Mouse (Mus musculus) layer of hippocampus, adult 11-12 months (tissue): ENCODE measurements at regions not wholly inside any gene's neighbourhood (a gene's known extent, or its start where the extent isn't known, plus 50 kb on each side); places are given as distances from the start of the nearest gene placed in this dataset.

ENCODE experiments used
- DNase-seq: peaks from one replicate; pipeline ENCODE4 v3.0.0; 2022; ENCODE audit warnings: low spot score

DNA sequence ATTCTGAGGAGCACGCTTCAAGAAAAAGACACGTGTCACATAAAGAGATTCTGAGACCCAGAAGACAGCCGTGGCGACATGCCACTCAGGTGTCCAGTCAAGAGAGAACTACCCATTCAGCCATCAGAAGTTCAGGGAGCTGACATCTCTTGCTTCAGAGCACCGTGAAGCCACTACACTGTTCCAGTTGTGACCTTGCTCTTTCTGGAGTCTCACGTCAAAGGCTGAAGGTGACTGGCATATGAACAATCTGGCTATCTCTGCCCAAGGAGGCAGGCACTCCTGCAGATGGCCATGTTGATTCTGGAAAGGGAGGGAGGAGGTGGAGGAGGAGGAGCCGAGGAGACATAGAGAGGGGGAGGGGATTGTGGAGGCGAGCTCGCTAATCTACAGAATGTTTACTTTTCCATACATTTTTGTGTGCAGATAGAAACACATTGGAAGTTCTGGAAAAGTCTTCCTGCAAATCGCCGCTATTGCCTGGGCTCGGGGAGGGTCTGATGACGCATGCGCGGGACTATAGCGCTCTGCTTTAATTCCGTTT is 116.3 kb upstream of the Ctnnb1 start:
- DNase-seq: no peak

DNA sequence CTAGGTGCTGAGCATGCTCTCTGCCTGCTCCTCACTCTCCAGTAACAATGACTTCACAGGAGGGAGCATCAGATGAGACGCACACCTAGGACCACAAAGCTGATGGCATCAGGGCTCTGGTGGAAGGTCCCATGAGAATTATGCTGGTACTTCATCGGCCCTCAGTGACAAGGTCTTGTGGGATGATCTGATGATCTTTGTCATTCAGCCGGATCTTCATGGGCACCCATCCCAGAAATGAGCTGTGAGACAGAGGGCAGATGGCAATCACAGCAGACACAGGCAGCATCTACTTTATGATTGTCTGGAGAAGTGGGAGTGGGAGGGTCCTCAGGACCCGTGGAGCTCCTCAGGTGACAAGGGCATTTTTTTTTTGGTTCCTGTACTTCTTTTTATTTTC is 114.7 kb upstream of the Ctnnb1 start:
- no peak for DNase-seq

DNA sequence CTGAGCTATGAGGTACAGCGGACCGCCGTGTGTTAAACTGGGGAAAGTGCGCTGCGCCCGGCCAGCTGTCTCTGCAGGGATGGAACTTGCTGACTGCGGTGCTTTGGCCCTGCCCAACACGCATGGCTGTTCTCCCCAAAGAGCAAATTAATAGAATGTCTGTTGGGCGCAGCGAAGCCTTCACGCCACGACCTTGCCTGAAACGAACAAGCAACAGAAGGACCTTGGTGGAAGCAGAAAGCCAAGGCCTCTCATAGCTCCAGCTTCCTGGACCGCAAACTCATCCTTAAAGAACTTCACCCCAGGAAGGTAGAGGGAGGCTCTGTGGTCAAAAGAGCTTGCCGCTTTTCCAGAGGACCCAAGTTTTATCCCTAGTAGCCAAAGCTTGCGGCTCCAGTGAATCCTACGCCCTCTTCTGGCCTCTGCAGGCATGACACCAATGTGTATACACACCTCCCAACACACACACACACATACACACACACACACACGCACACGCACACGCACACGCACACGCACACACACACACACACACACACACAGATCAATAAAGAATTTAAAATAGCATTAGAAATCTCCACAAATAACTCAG is 110.2 kb upstream of the Ctnnb1 start:
- DNase-seq: no peak

DNA sequence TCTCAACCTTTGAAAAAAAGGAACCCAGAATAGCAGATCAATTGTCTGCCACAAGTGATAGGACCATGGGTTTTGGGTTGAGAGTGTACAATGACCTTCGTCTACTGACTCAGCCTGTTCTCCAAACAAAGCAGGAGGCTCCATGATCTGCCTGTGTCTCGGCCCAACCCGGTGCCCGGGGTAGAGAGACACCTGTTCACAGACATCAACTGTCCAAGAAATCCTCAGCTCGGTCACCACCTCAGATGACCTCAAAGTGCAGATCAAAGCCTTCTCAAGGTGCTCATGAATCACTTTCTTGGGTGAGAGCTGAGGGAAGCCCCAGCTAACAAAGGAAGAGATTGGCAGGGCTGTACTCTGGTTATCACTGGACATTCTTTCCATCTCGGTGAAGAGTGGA is 108.1 kb upstream of the Ctnnb1 start:
- no peak for DNase-seq

DNA sequence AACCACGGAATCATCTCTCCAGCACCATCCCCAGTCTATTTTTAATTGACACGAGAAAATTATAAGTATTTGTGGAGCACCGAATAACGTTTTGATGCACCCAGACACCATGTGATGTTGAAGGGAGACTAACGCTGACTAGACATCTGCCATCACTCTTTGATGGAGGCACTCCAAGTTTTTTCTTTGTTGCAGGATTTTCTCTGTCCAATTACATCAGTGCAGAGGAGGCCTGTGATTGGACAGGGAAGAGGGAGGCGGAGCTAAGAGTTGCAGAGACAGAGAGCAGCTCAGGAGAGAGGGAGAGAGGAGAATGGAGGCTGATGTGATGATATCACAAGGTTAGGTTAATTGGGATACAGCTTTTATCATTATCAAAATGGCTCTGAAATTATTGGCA is 105.6 kb upstream of the Ctnnb1 start:
- DNase-seq: peak; percentile 66

DNA sequence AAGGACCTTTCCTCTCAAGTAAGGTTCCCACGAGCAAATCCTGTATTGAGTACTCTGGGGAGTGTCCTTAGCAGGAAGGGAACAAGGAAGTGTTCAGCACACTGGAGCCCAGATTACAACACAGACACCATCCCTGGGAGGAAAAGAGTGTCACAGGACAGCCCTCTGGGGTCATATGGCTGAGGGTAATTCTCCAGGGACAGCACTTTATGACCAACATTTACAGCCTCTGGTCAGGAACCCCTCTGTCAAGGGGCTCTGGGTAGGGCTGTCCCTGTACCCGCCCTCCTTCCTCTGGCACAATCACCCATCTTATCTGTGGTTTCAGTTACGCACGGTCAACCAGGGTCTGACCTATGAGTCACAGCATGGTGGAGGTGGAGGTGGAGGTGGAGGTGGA is 102.8 kb upstream of the Ctnnb1 start:
- DNase-seq: no peak

DNA sequence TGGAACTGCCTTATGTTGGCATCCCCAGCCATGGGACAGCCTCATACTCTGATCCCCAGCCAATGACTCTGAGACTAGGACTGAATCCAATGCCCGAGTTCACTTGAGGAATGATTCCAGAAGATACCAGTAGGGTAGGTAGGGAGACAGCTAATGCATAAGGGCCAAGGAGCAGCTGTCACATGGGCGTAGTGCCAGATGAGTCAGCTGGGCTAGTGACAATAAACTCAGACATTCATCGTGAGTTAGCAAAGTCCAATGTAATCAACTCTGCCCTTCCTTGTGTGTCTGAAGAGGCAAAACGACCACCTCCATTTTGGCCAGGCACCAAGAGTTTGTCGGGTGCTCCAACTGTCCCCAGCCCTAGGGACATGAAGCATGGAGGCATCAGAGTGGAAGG is 98.5 kb upstream of the Ctnnb1 start:
- peak; percentile 46 for DNase-seq

DNA sequence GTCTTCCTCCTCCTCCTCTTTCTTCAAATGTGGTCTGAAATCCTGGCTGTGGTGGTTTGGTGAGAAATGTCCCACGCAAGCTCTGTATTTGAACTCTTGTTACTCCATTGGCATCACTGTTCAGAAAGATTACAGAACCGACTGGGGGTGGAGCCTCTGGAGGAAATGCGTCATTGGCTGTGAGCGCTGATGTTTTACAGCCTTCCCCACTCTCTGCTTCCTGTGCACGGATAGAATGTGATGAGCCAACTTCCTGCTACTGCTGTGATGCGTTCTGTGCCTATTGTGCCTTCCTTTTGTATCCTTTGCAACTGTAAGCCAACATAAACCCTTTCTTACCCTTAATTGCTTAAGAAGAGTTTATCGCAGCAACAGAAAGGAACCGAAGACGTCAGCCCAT is 94.8 kb upstream of the Ctnnb1 start:
- DNase-seq: no peak

DNA sequence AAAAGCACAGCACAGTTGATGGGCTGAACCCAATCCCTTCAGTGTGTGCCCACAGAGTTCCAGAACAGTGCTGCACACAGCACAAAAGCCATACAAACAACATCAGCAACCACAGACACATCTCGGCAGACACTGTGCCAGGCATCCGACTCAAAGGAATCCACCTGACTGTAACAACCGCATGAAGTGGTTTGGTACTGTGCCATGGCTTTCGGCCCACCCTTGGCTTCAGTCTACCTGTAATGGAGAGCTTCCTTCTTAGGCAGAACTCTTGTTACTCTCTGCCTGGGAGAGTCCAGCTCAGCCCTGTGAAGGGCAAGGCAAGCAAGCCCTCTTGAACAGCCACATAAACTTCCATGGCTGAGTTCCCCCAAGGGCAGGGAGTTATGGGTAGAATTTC is 93.4 kb upstream of the Ctnnb1 start:
- no peak for DNase-seq

DNA sequence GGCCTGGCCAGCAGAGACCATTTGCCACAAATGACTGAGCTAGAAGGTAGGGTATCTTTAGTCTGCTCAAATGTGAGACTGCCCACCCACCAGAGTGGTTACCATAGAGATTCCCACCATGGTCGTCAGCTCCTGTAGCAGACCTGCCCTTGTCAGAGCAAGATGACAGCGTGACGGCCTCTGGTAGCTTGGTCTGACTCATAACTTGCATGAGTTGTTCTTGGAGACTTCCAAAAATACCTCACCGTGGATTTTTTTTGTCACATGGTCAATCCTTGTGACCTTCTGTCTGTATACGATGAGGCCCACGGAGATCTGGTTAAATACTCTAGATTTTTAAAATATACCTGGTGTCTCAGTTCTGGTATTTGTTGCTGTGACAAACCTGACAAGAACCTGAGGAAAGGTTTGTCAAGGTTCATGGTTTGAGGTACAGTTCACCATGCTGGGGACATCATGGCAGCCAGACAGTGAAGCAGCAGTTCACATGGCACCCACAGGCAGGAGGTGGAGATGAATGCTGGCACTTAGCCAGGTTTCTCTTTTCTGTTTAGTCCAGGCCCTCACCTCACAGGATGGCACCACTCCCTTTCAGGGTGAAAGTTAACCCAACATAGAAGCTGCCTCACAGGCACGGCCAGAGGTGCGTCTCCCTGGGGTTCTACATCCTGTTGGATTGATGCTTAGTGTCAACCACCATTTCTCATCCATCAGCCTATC is 91.4 kb upstream of the Ctnnb1 start:
- DNase-seq: no peak

DNA sequence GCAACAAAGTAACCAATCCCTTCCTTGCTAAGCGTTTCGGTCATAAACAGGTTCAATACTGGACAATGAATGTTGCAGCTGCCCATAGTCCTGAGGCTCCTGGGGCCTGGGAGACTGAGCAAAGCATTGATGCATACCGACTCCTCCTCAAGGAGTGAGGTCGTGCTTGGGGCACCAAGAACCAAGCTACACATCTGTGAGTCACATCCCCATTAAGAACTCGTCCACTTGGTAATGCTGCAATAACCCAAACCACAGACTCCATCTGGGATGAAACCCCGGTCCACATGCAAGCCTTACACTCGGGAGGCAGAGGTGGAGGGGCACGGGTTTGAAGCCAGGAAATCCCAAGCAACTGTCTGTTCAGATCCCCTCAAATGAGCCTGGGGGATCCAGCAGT is 85.3 kb upstream of the Ctnnb1 start:
- no peak for DNase-seq

DNA sequence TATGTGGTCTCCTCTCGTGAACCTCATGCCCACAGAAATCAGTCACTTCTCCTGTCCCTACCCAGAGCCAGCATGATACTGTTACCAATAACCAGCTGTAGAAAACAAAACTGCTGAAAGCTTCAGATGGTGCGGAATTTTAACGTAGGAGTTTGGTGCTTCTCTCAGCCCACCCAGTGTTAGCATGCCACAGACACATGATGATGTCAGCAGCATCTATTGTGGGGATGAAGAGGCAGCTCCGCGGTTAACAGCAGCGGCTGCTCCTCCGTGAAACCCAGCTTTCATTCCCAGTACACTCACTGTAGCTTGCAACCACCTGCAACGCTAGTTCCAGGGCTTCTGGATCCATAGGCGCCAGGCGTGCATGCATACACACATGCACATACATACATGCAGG is 83.5 kb upstream of the Ctnnb1 start:
- peak; percentile 53 for DNase-seq

DNA sequence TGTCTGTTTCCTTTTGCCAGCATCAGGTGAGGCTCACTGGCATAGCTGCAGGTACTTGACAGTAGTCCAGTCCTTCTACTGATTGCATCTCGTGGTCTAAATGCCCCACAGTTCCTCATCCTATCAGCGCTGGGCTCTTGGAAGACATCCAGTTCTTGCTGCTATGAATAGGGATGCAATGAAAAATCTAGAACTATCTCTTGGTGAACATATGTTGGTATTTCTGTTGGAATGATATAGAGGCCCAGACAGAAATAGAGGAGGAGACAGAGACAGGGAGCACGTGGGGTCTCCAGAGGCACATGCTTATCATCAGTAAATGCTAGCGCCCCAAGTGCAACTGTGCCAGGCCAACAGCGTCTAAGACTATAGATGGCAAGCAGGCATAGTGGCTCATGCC is 81.4 kb upstream of the Ctnnb1 start:
- DNase-seq: peak; percentile 41

DNA sequence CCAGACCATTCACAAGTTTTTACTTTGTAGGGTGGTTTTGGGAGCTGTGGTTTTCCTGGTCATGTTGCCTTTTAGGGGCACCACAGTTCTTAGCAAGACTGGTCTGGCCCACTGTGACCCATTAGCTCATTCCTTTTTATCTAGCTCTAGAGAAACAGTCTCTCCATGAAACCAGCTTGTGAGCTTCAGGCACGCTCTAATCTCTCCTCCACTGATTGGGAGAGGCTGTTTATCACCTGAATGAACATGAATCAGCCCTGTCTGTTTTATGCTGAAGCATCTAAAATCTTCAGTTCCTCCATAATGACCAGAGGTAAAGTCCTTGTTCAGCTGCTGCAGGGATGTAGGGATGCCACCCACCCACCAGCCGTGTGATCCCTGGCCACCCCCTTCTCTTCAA is 80.1 kb upstream of the Ctnnb1 start:
- no peak for DNase-seq

DNA sequence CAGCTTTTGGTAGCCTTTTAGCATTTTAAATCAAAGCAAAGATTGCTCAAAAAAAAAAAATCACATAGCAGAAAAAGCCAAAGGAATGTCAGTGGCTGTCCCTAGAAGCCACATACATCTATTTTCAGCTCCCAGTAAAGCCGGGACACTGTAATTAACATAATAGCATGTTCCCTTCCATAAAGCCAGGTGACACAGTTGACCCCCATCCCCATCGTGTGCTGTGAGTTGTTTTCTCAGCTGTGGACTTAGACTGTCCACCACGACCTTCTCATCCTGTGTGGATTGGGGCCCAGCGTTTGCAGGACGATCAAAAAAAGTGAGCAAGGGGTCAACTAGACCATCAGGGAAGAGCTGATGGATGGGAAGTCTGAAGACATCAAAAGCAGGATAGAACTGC is 78.9 kb upstream of the Ctnnb1 start:
- no peak for DNase-seq

DNA sequence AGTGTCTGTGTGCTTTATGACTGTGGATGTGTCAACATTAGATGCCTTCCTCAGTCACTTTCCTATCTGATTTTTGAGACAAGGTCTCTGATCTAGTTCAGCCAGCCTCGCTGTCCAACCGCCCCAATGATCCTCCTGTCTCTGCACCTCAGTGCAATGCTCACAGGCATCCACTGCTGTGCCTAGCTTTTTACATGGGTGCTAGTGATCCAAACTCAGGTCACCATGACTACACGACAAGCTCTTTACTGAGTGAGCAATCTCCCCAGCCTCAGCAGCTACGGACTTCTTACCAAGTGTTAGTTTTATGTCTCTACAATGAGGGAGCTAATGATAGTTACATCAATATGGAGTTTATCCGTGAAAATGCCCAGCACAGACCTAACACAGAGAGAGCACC is 77.1 kb upstream of the Ctnnb1 start:
- DNase-seq: no peak

DNA sequence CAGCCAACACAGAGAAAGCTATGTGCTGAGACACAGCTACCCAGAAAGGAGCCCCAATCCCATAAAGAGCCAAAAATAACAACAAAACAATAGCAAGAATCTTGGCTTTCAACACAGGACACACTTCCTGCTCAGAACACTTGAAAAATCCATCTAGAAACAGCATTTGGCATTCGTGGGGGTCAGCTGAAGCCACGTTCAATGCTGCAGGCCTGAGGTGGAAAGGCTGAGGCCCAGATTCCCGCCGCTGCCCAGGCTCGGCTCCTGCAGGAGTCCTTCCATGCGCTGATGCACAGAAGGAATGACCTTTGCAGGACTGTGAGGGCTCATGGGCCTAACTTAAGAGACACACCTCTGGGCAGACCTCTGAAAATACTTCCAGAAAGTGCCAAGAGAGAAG is 76.4 kb upstream of the Ctnnb1 start:
- no peak for DNase-seq

DNA sequence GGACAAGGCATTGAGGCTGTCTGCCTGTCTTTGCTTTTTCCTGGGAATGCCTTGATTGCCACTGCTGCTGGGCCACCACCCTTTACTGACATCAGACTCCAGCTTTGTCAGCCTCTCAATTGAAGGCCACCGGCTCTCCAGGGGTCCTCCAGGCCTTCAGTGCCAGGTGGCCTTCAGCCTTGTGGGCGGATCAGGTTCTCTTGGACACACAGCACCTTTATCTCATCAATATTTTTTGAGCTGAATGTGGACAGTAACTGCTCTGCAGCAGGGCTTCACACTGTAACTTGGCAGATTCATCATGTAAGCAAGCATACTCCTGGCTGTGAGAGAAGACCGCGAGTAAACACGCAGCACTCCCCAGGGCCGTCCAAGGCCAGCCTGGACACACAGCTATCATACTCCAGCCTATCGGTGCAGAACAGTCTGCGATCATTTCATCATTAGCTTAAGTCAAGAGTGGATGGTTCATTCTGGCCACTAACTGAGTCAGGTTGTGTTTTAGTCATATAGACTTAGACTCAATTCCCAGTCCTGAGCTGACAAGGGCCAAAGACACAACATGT is 75.9 kb upstream of the Ctnnb1 start:
- DNase-seq: no peak

DNA sequence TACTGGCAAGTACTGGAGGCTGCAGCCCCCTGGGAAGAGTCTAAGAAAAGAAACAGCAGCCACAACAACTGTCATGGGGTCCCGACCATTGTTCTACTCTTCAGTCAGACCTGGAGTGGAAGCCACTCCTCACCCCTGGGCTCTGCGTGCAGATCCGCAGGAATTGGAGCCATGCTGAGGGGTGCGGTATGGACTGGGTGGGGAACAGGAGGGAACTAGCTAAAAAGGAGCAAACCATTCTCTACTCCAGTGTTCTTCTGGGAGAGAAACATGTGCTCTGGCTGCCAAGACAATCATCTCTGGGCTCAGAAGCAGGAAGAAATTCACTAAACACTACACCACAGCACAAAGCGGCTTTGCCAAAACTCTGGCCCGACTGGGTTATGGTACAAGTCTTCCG is 74.7 kb upstream of the Ctnnb1 start:
- no peak for DNase-seq

DNA sequence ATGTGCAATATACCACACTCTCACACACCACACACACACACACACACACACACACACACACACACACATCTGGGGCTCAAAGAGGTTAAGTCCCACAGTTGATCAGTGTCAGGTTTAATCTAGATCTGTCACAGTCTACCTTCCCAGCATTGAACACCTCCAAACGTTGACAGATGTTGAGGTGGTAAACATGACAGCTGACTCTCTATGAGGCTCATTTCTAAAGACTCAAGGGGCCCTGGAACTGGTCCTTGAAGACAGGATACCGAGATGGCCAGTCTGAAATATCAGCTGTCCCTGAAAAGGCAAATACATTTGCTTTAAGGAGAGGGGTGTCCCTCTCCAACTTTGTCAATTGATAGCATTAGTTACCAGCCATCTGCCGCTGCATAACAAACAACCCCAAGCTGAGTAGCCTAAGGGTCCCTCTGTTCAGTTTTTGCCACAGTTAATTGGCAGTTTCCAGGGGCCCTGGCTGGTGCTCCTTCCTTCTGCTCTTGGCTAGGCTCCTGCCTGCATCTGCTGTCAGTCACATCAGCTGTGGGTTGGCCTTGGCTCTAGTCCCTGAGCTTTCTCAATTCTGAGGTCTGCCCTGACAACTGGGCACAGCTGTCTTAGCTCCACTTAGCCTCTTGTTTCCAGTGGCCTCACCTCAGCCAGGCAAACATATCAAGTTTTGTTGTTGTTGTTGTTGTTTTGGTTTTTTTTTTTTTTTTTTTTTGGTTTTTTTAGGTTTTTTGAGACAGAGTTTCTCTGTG is 73.5 kb upstream of the Ctnnb1 start:
- DNase-seq: no peak

DNA sequence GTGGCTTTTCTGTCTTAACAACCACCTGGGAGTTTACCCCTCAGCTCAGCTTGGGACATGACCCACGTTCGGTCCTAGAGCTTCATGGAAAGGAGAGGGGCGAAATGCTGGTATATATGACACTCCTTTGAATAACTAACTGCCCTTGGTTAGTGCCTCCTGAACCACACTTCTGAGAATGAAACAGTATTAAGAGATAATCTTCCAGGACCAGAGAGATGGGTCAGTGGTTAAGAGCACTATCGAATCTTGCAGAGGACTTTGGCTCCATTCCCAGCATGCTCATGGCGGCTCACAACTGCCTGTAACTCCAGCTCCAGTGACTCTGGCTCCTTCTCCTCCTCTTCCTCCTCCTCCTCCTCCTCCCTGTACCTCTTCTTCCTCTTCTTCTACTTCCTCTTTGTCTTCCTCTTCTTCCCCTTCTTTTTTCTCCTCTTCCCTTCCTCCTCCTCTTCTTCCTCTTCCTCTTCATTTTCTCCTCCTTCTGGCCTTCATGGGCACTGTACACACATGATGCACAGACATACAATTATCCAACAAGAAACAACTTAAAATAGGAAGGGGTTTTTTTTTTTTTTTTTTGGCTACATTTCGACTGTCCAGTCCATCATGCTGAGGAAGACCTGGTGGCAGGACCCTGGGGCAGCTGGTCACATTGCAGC is 71.0 kb upstream of the Ctnnb1 start:
- no peak for DNase-seq

DNA sequence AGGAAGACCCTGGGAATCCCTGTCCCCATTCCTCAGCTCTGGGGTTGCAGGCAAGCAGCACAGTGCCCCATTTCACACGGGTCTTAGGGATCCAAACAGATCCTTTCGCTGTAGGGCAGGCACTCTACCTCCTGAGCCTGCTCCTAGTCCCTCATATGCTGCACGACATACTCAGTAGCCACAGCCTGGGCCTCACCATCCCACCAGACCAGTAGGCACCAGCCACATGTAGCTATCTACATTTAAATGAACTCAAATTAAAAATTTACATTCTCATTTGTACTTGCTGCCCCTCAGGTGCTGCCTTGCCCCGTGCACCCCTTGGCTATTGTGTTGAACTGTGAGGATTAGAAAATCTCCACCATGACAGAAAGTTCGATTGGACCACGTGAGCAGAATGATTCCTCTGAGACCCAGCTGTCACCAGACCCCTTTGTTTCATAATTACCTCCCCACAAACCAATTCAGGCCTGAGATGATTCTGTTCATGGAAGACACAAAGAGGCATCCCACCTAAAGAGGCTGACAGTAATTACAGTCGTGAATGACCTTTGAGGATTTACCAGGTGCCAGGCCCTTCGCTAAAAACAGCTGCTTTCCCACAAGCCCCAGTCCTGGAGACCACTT is 67.9 kb upstream of the Ctnnb1 start:
- DNase-seq: no peak
